ENCODE assay signal across 8 mouse cellular contexts in genomic region chr10:93640953-93641820, GRCm38 (mm10). TPM values are rescaled to one million over a fixed set of nuclear protein-coding genes. Genes with fewer than 3 reads are reported as not detected.
DNase-seq lines count a peak whose midpoint lies in the region; ATAC-seq and TF ChIP-seq lines count a peak whose summit lies in the region.

No protein-coding gene starts in this region.

- POLR2A ChIA-PET in Patski (lab: Charles Lee): interaction anchor here (0.7 to 1.2 kb wide), 7 partner anchors 26 to 750 kb away, joined by 3 to 5 read pairs (median 4); no protein-coding TSS in a partner anchor

- H3K79me2 ChIP-seq in heart, adult 2 months (replicated peaks; ENCODE audit: control insufficient read depth, insufficient read depth, low read length): no peaks in the 10 kb centered on the region

- no peaks in the 10 kb centered on the region for H3K27me3 ChIP-seq in Patski
- no peaks in the 10 kb centered on the region for H3K27me3 ChIP-seq in heart, adult 2 months (ENCODE audit: control insufficient read depth, insufficient read depth, low read length)
- peaks cover 55% of the 10 kb centered on the region for H3K27me3 ChIP-seq in lung, embryonic 14.5 days (ENCODE audit: insufficient read depth, low read length)

- no peak for TF ChIP-seq POLR2A in heart, adult 2 months (IDR thresholded peaks at IDR 0.05; ENCODE audit: insufficient read depth, low read depth, low read length)
- TF ChIP-seq POLR2A in olfactory bulb, adult 2 months (IDR thresholded peaks at IDR 0.05; ENCODE audit: insufficient read depth, low read depth, low read length): no peak

- ATAC-seq in Patski: peak; percentile 38
- ATAC-seq in lung, embryonic 14.5 days (ENCODE audit: insufficient read depth): peak; percentile 62

- H3K36me3 ChIP-seq in heart, adult 2 months (ENCODE audit: control insufficient read depth, insufficient read depth, low read length): no peaks in the 10 kb centered on the region
- H3K36me3 ChIP-seq in lung, embryonic 14.5 days (ENCODE audit: insufficient read depth): no peaks in the 10 kb centered on the region

- H3K4me2 ChIP-seq in lung, embryonic 14.5 days: peak overlapping the region; percentile 100

- CTCF ChIA-PET in Patski (lab: Charles Lee): interaction anchor here (0.7 to 1.5 kb wide), 2 partner anchors 8 to 45 kb away, joined by 3 read pairs; no protein-coding TSS in a partner anchor

- intact Hi-C loops in heart, adult 2 months (cut with DNase I): loop anchor here (5.0 kb wide), 1 partner anchor 66 kb away; no protein-coding TSS in a partner anchor

- under 1% methylated on average over 71 of the region's 73 CpGs for WGBS in heart, adult 2 months
- under 1% methylated on average over 66 of the region's 73 CpGs for WGBS in lung, embryonic 14.5 days
- WGBS in olfactory bulb, adult 2 months: under 1% methylated on average over 72 of the region's 73 CpGs

- H3K4me1 ChIP-seq in heart, adult 2 months (ENCODE audit: control insufficient read depth, insufficient read depth, low read length): no peaks in the 10 kb centered on the region
- H3K4me1 ChIP-seq in lung, embryonic 14.5 days (ENCODE audit: insufficient read depth): no peaks in the 10 kb centered on the region; the same call in 1 of the 2 replicates
- peaks cover 13% of the 10 kb centered on the region for H3K4me1 ChIP-seq in olfactory bulb, adult 2 months (ENCODE audit: control insufficient read depth, insufficient read depth, low read length)

- peak overlapping the region; percentile 77 for H3K27ac ChIP-seq in heart, adult 2 months
- H3K27ac ChIP-seq in lung, embryonic 14.5 days (ENCODE audit: low read depth): 0 out of 2 replicates have a peak overlapping the region, but pooled peaks have one; percentile 12
- H3K27ac ChIP-seq in olfactory bulb, adult 2 months (ENCODE audit: insufficient read depth, low read depth, low read length): peak overlapping the region; percentile 63

- DNase-seq in B cell, adult 2 months: peak; percentile 2 to 3
- no peak for DNase-seq in Patski (ENCODE audit: low read depth, low spot score)
- DNase-seq in embryo, embryonic 11 days: peak; percentile 67
- peak; percentile 72 to 73 for DNase-seq in heart, adult 2 months
- peak; percentile 80 for DNase-seq in kidney, adult 18-20 months
- DNase-seq in lung, embryonic 14.5 days: peak; percentile 57
- no peak for DNase-seq in natural killer cell, adult 2 months (ENCODE audit: low spot score in 2 of 2)

- TF ChIP-seq CTCF in Patski (IDR thresholded peaks at IDR 0.05): no peak
- TF ChIP-seq CTCF in heart, adult 2 months (IDR thresholded peaks at IDR 0.05): no peak
- no peak for TF ChIP-seq CTCF in lung, embryonic 14.5 days (IDR thresholded peaks at IDR 0.05; ENCODE audit: low read depth)
- no peak for TF ChIP-seq CTCF in olfactory bulb, adult 2 months (IDR thresholded peaks at IDR 0.05; ENCODE audit: insufficient read depth, low read depth, low read length)

- H3K9ac ChIP-seq in heart, adult 2 months (ENCODE audit: low read depth, low read length): peak overlapping the region; percentile 84
- peak overlapping the region; percentile 68 for H3K9ac ChIP-seq in lung, embryonic 14.5 days

- H3K9me3 ChIP-seq in lung, embryonic 14.5 days (ENCODE audit: low read depth, low read length): no peaks in the 10 kb centered on the region

- in situ Hi-C loops in Patski (cut with MboI; ENCODE audit: low pct_unique_long_range_greater_than_20kb): no loop called here

- peak overlapping the region; percentile 75 for H3K4me3 ChIP-seq in heart, adult 2 months
- H3K4me3 ChIP-seq in lung, embryonic 14.5 days (ENCODE audit: low read depth, low read length): peak overlapping the region; percentile 70
- H3K4me3 ChIP-seq in olfactory bulb, adult 2 months (ENCODE audit: insufficient read depth, low read depth, low read length): peak overlapping the region; percentile 99

- no peak for TF ChIP-seq EP300 in heart, adult 2 months (IDR thresholded peaks at IDR 0.05; ENCODE audit: insufficient read depth, low read depth, low read length)

RNA-seq across cellular contexts. Expression of gene Ntn4, which starts 0.7 kb away (rescaled TPM):
- 159 TPM for polyA plus RNA-seq in Patski (2021)
- total RNA-seq in heart, adult 2 months (2021): 10 to 100 TPM; 14.0 to 14.9 TPM
- polyA plus RNA-seq in heart, adult 2 months (2012; rRNA removed): 7.4 and 11.5 TPM in 2 replicates
- 0.76 and 0.92 TPM in 2 replicates for polyA plus RNA-seq in lung, embryonic 14.5 days (2014; fragmentation: Nextera tagmentation; extraction: Ambion mirVana)
- not detected in 2 replicates for polyA plus RNA-seq in olfactory bulb, adult 2 months (2012; ENCODE audit: insufficient read depth, insufficient read length, low replicate concordance, missing spikeins)

RNA-seq across cellular contexts. Expression of gene Snrpf, which starts 51.7 kb away (rescaled TPM):
- 55.6 TPM for polyA plus RNA-seq in Patski (2021)
- total RNA-seq in heart, adult 2 months (2021): 10 to 100 TPM in 1 of 2 experiments, 1 to 10 TPM in 1; 9.6 to 11.3 TPM
- polyA plus RNA-seq in heart, adult 2 months (2012; rRNA removed): 17.7 and 20.5 TPM in 2 replicates
- 148 and 155 TPM in 2 replicates for polyA plus RNA-seq in lung, embryonic 14.5 days (2014; fragmentation: Nextera tagmentation; extraction: Ambion mirVana)
- polyA plus RNA-seq in olfactory bulb, adult 2 months (2012; ENCODE audit: insufficient read depth, insufficient read length, low replicate concordance, missing spikeins): not detected in 2 replicates

Comparison
In these comparisons a context has a peak if more than half of its experiments do, and no peak if none do; other contexts are left out.
1. DNase-seq: peak in B cell, adult 2 months (2 of 2), embryo, embryonic 11 days (single experiment), heart, adult 2 months (2 of 2), kidney, adult 18-20 months (single experiment) and lung, embryonic 14.5 days (single experiment); none in Patski (single experiment) and natural killer cell, adult 2 months (0 of 2).
2. H3K27ac ChIP-seq: peak in every context shown above with its lines; median percentile 77 in heart, adult 2 months; 63 in olfactory bulb, adult 2 months; 12 in lung, embryonic 14.5 days.
3. RNA of gene Ntn4, which starts 0.7 kb away (polyA plus RNA-seq): 159 TPM in Patski (single experiment); 7.4 to 11.5 TPM in heart, adult 2 months, 0.76 to 0.92 TPM in lung, embryonic 14.5 days and not detected in olfactory bulb, adult 2 months; every median in the first group is over 10 times any median in the second.
4. RNA of gene Snrpf, which starts 51.7 kb away (polyA plus RNA-seq): 148 to 155 TPM in lung, embryonic 14.5 days, 55.6 TPM in Patski (single experiment) and 17.7 to 20.5 TPM in heart, adult 2 months; not detected in olfactory bulb, adult 2 months; every median in the first group is over 10 times any median in the second.
5. Peak in every context shown above with its lines, with median percentiles within 50 percentile points of each other: H3K4me3 ChIP-seq.